Mouse (Mus musculus): ENCODE measurements around the gene Dock8.

Dock8 gene

GRCm38 (mm10) chr19:25060375-25060774 is 61.0 kb downstream of the Dock8 start:
- no peak for DNase-seq (ENCODE audit: extremely low spot score, low read depth, low spot score)

GRCm38 (mm10) chr19:25062188-25062856 is 63.0 kb downstream of the Dock8 start:
- DNase-seq (ENCODE audit: extremely low spot score, low read depth, low spot score), result no peak

GRCm38 (mm10) chr19:25062857-25063240 is 63.5 kb downstream of the Dock8 start:
- no peak for DNase-seq (ENCODE audit: extremely low spot score, low read depth, low spot score)

- DNase-seq (ENCODE audit: extremely low spot score, low read depth, low spot score), result no peak
Measured at GRCm38 (mm10) chr19:25066229-25066628, 66.9 kb downstream of the Dock8 start.

GRCm38 (mm10) chr19:25068518-25068917 is 69.2 kb downstream of the Dock8 start:
- DNase-seq (ENCODE audit: extremely low spot score, low read depth, low spot score), result no peak

- DNase-seq (ENCODE audit: extremely low spot score, low read depth, low spot score), result no peak
Measured at GRCm38 (mm10) chr19:25072521-25072920, 73.2 kb downstream of the Dock8 start.

- no peak for DNase-seq (ENCODE audit: extremely low spot score, low read depth, low spot score)
Measured at GRCm38 (mm10) chr19:25074741-25075140, 75.4 kb downstream of the Dock8 start.

- no peak for DNase-seq (ENCODE audit: extremely low spot score, low read depth, low spot score)
Measured at GRCm38 (mm10) chr19:25077636-25078035, 78.3 kb downstream of the Dock8 start.

GRCm38 (mm10) chr19:25078130-25078529 is 78.8 kb downstream of the Dock8 start:
- no peak for DNase-seq (ENCODE audit: extremely low spot score, low read depth, low spot score)

- DNase-seq (ENCODE audit: extremely low spot score, low read depth, low spot score), result no peak
Measured at GRCm38 (mm10) chr19:25080166-25080565, 80.8 kb downstream of the Dock8 start.

GRCm38 (mm10) chr19:25082839-25083238 is 83.5 kb downstream of the Dock8 start:
- DNase-seq (ENCODE audit: extremely low spot score, low read depth, low spot score), result no peak

GRCm38 (mm10) chr19:25087181-25087580 is 87.8 kb downstream of the Dock8 start:
- DNase-seq (ENCODE audit: extremely low spot score, low read depth, low spot score), result no peak

GRCm38 (mm10) chr19:25089746-25090145 is 90.4 kb downstream of the Dock8 start:
- DNase-seq (ENCODE audit: extremely low spot score, low read depth, low spot score), result no peak

- no peak for DNase-seq (ENCODE audit: extremely low spot score, low read depth, low spot score)
Measured at GRCm38 (mm10) chr19:25095135-25095534, 95.8 kb downstream of the Dock8 start.

GRCm38 (mm10) chr19:25096316-25096715 is 97.0 kb downstream of the Dock8 start:
- DNase-seq (ENCODE audit: extremely low spot score, low read depth, low spot score), result no peak

GRCm38 (mm10) chr19:25096986-25097385 is 97.7 kb downstream of the Dock8 start:
- DNase-seq (ENCODE audit: extremely low spot score, low read depth, low spot score), result no peak

GRCm38 (mm10) chr19:25097506-25097905 is 98.2 kb downstream of the Dock8 start:
- no peak for DNase-seq (ENCODE audit: extremely low spot score, low read depth, low spot score)

GRCm38 (mm10) chr19:25097951-25098350 is 98.6 kb downstream of the Dock8 start:
- DNase-seq (ENCODE audit: extremely low spot score, low read depth, low spot score), result no peak

GRCm38 (mm10) chr19:25098941-25099340 is 99.6 kb downstream of the Dock8 start:
- no peak for DNase-seq (ENCODE audit: extremely low spot score, low read depth, low spot score)

GRCm38 (mm10) chr19:25105682-25106081 is 106.3 kb downstream of the Dock8 start:
- DNase-seq (ENCODE audit: extremely low spot score, low read depth, low spot score), result no peak

- no peak for DNase-seq (ENCODE audit: extremely low spot score, low read depth, low spot score)
Measured at GRCm38 (mm10) chr19:25106315-25106714, 107.0 kb downstream of the Dock8 start.

- no peak for DNase-seq (ENCODE audit: extremely low spot score, low read depth, low spot score)
Measured at GRCm38 (mm10) chr19:25107417-25107816, 108.1 kb downstream of the Dock8 start.

GRCm38 (mm10) chr19:25111591-25112233 is 112.4 kb downstream of the Dock8 start:
- no peak for DNase-seq (ENCODE audit: extremely low spot score, low read depth, low spot score)
